Mouse (Mus musculus) large intestine, adult 2 months (tissue): ENCODE data around the gene Irf9. TPM values are rescaled to one million over a fixed set of nuclear protein-coding genes. Genes with fewer than 3 reads are reported as not detected.

Experiments
- DNase-seq: peaks from one replicate; pipeline ENCODE4 v3.0.0-alpha.2; 2012; ENCODE audit warnings: low read depth, low spot score
- WGBS: fragments of 180-500 bp; shearing (Covaris S2); methylation state at CpG from one replicate; pipeline ENCODE4 v1.1.7; 2018; 5-methylcytosine and 5-hydroxymethylcytosine counted together
- polyA plus RNA-seq: library from polyadenylated mRNA; depleted of rRNA; stranded (reverse); fragments of >200 nt; gene quantifications from 2 replicates; pipeline ENCODE4 v1.2.3, GENCODE M21; 2012; rRNA removed

Irf9 gene
- polyA plus RNA-seq, 1 experiment: 38.5 TPM

- 94% methylated on average over 2 of the region's 2 CpGs for WGBS
- no peak for DNase-seq
These were observed 46.5 kb downstream of the Irf9 start, which contains the start of gene Tssk4 for GRCm38 (mm10) chr14:55649884-55650283. Gene Tssk4 (plus strand): TSS chr14:55650184.

- 88% methylated on average over 7 of the region's 7 CpGs for WGBS
- no peak for DNase-seq
These were observed 48.2 kb downstream of the Irf9 start for GRCm38 (mm10) chr14:55651528-55651927.

GRCm38 (mm10) chr14:55656935-55657334 is 53.6 kb downstream of the Irf9 start:
- 82% methylated on average over 3 of the region's 3 CpGs for WGBS
- no peak for DNase-seq

- 39% methylated on average over 5 of the region's 5 CpGs for WGBS
- peak; percentile 90 for DNase-seq
These were observed 54.6 kb downstream of the Irf9 start for GRCm38 (mm10) chr14:55658011-55658410.

Other genes starting within 250 kb of the Irf9 start
- gene Dhrs4, start 124.8 kb upstream of the Irf9 start, polyA plus RNA-seq: 47.7 and 70.7 TPM in 2 replicates
- 1.3 and 1.6 TPM in 2 replicates for gene Carmil3, start 112.9 kb upstream of the Irf9 start, polyA plus RNA-seq
- gene Cpne6, start 93.1 kb upstream of the Irf9 start, polyA plus RNA-seq: 0.10 and 0.15 TPM in 2 replicates
- not detected in 2 replicates for gene Nrl, start 78.6 kb upstream of the Irf9 start, polyA plus RNA-seq
- gene Pck2, start 63.3 kb upstream of the Irf9 start, polyA plus RNA-seq: 30.9 and 33.5 TPM in 2 replicates
- 112 and 152 TPM in 2 replicates for gene Dcaf11, start 43.6 kb upstream of the Irf9 start, polyA plus RNA-seq
- 0.25 and 0.82 TPM in 2 replicates for gene A730061H03Rik, start 43.2 kb upstream of the Irf9 start, polyA plus RNA-seq
- gene Fitm1, start 28.0 kb upstream of the Irf9 start, polyA plus RNA-seq: 0.11 and 0.12 TPM in 2 replicates
- 250 and 259 TPM in 2 replicates for gene Psme1, start 25.4 kb upstream of the Irf9 start, polyA plus RNA-seq
- 10.1 and 16.2 TPM in 2 replicates for gene Emc9, start 18.3 kb upstream of the Irf9 start, polyA plus RNA-seq
- gene Psme2, start 12.5 kb upstream of the Irf9 start, polyA plus RNA-seq: 357 and 385 TPM in 2 replicates
- 32.1 and 48.2 TPM in 2 replicates for gene Rnf31, start 11.9 kb upstream of the Irf9 start, polyA plus RNA-seq
- gene Rec8, start 14.5 kb downstream of the Irf9 start, polyA plus RNA-seq: 1.3 and 4.7 TPM in 2 replicates
- gene Ipo4, start 32.4 kb downstream of the Irf9 start, polyA plus RNA-seq: 39.2 and 46.0 TPM in 2 replicates
- gene Gm49378, start 34.3 kb downstream of the Irf9 start, polyA plus RNA-seq: 2.2 and 2.3 TPM in 2 replicates
- gene Tm9sf1, start 40.2 kb downstream of the Irf9 start, polyA plus RNA-seq: 96.9 and 108 TPM in 2 replicates
- 1.4 and 2.1 TPM in 2 replicates for gene Tssk4, start 46.6 kb downstream of the Irf9 start, polyA plus RNA-seq
- gene Mdp1, start 56.9 kb downstream of the Irf9 start, polyA plus RNA-seq: 44.6 and 50.6 TPM in 2 replicates
- 17.8 and 18.8 TPM in 2 replicates for gene Gmpr2, start 68.4 kb downstream of the Irf9 start, polyA plus RNA-seq
- 329 and 342 TPM in 2 replicates for gene Nedd8, start 68.6 kb downstream of the Irf9 start, polyA plus RNA-seq
- 16.5 and 22.5 TPM in 2 replicates for gene Tinf2, start 78.2 kb downstream of the Irf9 start, polyA plus RNA-seq
- gene Tgm1, start 110.4 kb downstream of the Irf9 start, polyA plus RNA-seq: 1.0 and 1.1 TPM in 2 replicates
- gene Rabggta, start 118.7 kb downstream of the Irf9 start, polyA plus RNA-seq: 34.3 and 42.9 TPM in 2 replicates
- gene Dhrs1, start 142.1 kb downstream of the Irf9 start, polyA plus RNA-seq: 78.0 and 141 TPM in 2 replicates
- gene Nop9, start 142.1 kb downstream of the Irf9 start, polyA plus RNA-seq: 16.0 and 21.7 TPM in 2 replicates
- gene Cideb, start 154.9 kb downstream of the Irf9 start, polyA plus RNA-seq: 335 and 566 TPM in 2 replicates
- gene Ltb4r2, start 157.9 kb downstream of the Irf9 start, polyA plus RNA-seq: 3.5 and 11.3 TPM in 2 replicates
- 4.9 and 8.2 TPM in 2 replicates for gene Ltb4r1, start 162.4 kb downstream of the Irf9 start, polyA plus RNA-seq
- gene Adcy4, start 180.5 kb downstream of the Irf9 start, polyA plus RNA-seq: 3.7 and 5.8 TPM in 2 replicates
- gene Ripk3, start 185.3 kb downstream of the Irf9 start, polyA plus RNA-seq: 86.5 and 89.2 TPM in 2 replicates
- 5.7 and 7.3 TPM in 2 replicates for gene Nfatc4, start 219.6 kb downstream of the Irf9 start, polyA plus RNA-seq